Mouse (Mus musculus): ENCODE results near the gene Ctnnbl1. TPM values are rescaled to one million over a fixed set of nuclear protein-coding genes. Genes with fewer than 3 reads are reported as not detected.

Gene Ctnnbl1
- polyA plus RNA-seq, 1 experiment from 2014 or later, result 33.3 TPM

GRCm38 (mm10) chr2:157759717-157760116 is 22.5 kb downstream of the Ctnnbl1 start:
- H3K27me3 ChIP-seq (ENCODE audit: control insufficient read depth, insufficient read depth, low read length), result no peaks in the 10 kb centered on the region
- no peaks in the 10 kb centered on the region for H3K9me3 ChIP-seq (replicated peaks; ENCODE audit: control insufficient read depth, low read length)
- H3K4me1 ChIP-seq (ENCODE audit: control insufficient read depth, insufficient read depth, low read length), result peaks cover 7% of the 10 kb centered on the region
- H3K27ac ChIP-seq (ENCODE audit: low read length), result no peak overlapping the region
- ATAC-seq (replicated peaks; ENCODE audit: extremely low read depth, insufficient read depth, low FRiP score), result no peak
- H3K4me2 ChIP-seq (ENCODE audit: low read depth, low read length), result no peak overlapping the region
- 64% methylated on average over 6 of the region's 6 CpGs for WGBS
- H3K4me3 ChIP-seq (ENCODE audit: low read length), result no peak overlapping the region
- no peak overlapping the region for H3K9ac ChIP-seq (ENCODE audit: low read length)
- H3K36me3 ChIP-seq (ENCODE audit: control insufficient read depth, insufficient read depth), result no peaks in the 10 kb centered on the region

DNA sequence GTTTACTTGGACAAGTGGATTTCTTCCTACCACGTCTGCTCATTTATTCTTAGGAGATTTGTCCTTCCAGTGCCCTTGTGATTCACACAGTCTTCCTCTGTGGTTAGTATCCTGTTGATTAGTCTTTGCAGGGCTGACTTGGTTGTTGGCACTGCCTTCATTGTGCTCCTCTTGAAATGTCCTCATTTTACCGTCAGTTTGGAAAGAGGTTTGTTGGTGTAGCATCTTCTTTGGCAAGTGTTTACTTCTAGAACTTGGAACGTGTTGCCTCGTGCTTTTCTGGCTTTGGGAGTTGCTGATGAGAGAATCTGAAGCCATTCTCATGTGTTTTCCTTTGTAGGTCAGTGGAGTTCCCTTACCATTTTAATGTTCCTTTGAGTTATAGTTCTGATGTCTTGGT is 25.7 kb downstream of the Ctnnbl1 start:
- Histone ChIP-seq H3K36me3 (ENCODE audit: control insufficient read depth, insufficient read depth) (no peaks in the 10 kb centered on the region), H3K27me3 (ENCODE audit: control insufficient read depth, insufficient read depth, low read length) (no peaks in the 10 kb centered on the region), H3K9me3 (replicated peaks; ENCODE audit: control insufficient read depth, low read length) (no peaks in the 10 kb centered on the region), H3K9ac (ENCODE audit: low read length) (no peak overlapping the region), H3K27ac (ENCODE audit: low read length) (no peak overlapping the region), H3K4me2 (ENCODE audit: low read depth, low read length) (no peak overlapping the region), H3K4me3 (ENCODE audit: low read length) (no peak overlapping the region), H3K4me1 (ENCODE audit: control insufficient read depth, insufficient read depth, low read length) (no peaks in the 10 kb centered on the region)
- ATAC-seq (replicated peaks; ENCODE audit: extremely low read depth, insufficient read depth, low FRiP score), result no peak
- 85% methylated on average over 4 of the region's 4 CpGs for WGBS

GRCm38 (mm10) chr2:157766591-157766990 is 29.4 kb downstream of the Ctnnbl1 start:
- Histone ChIP-seq H3K9me3 (replicated peaks; ENCODE audit: control insufficient read depth, low read length) (no peaks in the 10 kb centered on the region), H3K36me3 (ENCODE audit: control insufficient read depth, insufficient read depth) (no peaks in the 10 kb centered on the region), H3K4me2 (ENCODE audit: low read depth, low read length) (no peak overlapping the region), H3K4me3 (ENCODE audit: low read length) (no peak overlapping the region), H3K27ac (ENCODE audit: low read length) (no peak overlapping the region), H3K9ac (ENCODE audit: low read length) (no peak overlapping the region), H3K4me1 (ENCODE audit: control insufficient read depth, insufficient read depth, low read length) (peaks cover 8% of the 10 kb centered on the region), H3K27me3 (ENCODE audit: control insufficient read depth, insufficient read depth, low read length) (no peaks in the 10 kb centered on the region)
- 81% methylated on average over 7 of the region's 7 CpGs for WGBS
- ATAC-seq (replicated peaks; ENCODE audit: extremely low read depth, insufficient read depth, low FRiP score), result no peak

GRCm38 (mm10) chr2:157768682-157769429 is 31.7 kb downstream of the Ctnnbl1 start:
- no peaks in the 10 kb centered on the region for H3K27me3 ChIP-seq (ENCODE audit: control insufficient read depth, insufficient read depth, low read length)
- no peak overlapping the region for H3K27ac ChIP-seq (ENCODE audit: low read length)
- H3K4me3 ChIP-seq (ENCODE audit: low read length), result no peak overlapping the region
- H3K4me1 ChIP-seq (ENCODE audit: control insufficient read depth, insufficient read depth, low read length), result peaks cover 8% of the 10 kb centered on the region
- H3K36me3 ChIP-seq (ENCODE audit: control insufficient read depth, insufficient read depth), result no peaks in the 10 kb centered on the region
- no peak for ATAC-seq (replicated peaks; ENCODE audit: extremely low read depth, insufficient read depth, low FRiP score)
- no peak overlapping the region for H3K4me2 ChIP-seq (ENCODE audit: low read depth, low read length)
- no peak overlapping the region for H3K9ac ChIP-seq (ENCODE audit: low read length)
- WGBS, result 44% methylated on average over 10 of the region's 10 CpGs
- H3K9me3 ChIP-seq (replicated peaks; ENCODE audit: control insufficient read depth, low read length), result no peaks in the 10 kb centered on the region

DNA sequence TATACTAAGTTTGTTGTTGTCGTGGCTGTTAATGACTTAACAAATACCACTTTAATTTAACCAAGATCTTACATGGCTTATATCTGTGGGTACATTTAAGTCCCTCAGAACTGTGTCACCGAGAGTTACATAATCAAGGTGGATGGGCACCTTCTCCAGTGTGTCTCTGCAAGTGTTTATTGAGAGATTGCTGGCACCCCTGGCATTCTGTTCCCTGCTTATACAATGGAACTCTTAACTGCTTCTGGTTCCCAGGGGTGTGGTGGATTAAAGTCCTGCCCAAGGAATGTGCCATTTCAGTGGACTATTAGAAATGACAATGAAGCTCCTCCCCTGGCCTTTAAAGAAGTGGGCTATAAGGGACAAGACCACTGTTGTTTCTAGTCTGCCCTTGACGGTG is 33.6 kb downstream of the Ctnnbl1 start:
- no peak for ATAC-seq (replicated peaks; ENCODE audit: extremely low read depth, insufficient read depth, low FRiP score)

DNA sequence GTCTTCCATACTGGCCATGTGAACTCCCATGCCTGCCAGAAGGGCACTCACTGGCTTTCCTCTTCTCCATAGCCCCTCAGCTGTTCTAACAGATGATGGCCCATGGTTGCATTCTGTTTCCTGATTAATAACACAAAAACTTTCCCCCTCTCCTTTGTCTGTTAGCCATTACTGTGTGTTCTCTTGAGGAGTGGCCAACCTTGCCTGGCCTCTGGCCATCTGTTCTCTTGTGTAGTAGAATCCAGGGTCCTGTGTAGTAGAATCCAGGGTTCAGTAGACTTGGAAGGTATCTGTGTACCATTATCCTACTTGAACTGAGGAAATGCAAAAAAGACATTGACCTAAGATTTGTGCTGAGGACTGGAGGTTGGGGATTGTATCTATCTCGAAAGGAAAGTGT is 36.5 kb downstream of the Ctnnbl1 start:
- Histone ChIP-seq H3K27ac (ENCODE audit: low read length) (no peak overlapping the region), H3K4me3 (ENCODE audit: low read length) (no peak overlapping the region)
- WGBS, result 96% methylated on average over 1 of the region's 1 CpGs

More for the DNA sequence above, 33.6 kb downstream of the Ctnnbl1 start:
- Histone ChIP-seq H3K4me3 (ENCODE audit: low read length) (no peak overlapping the region), H3K27ac (ENCODE audit: low read length) (no peak overlapping the region), H3K4me1 (ENCODE audit: control insufficient read depth, insufficient read depth, low read length) (peaks cover 8% of the 10 kb centered on the region), H3K9ac (ENCODE audit: low read length) (no peak overlapping the region), H3K9me3 (replicated peaks; ENCODE audit: control insufficient read depth, low read length) (no peaks in the 10 kb centered on the region), H3K36me3 (ENCODE audit: control insufficient read depth, insufficient read depth) (0 out of 2 replicates have a peak, but pooled peaks cover 2% of the 10 kb centered on the region), H3K27me3 (ENCODE audit: control insufficient read depth, insufficient read depth, low read length) (no peaks in the 10 kb centered on the region), H3K4me2 (ENCODE audit: low read depth, low read length) (no peak overlapping the region)
- WGBS, result 90% methylated on average over 3 of the region's 3 CpGs

GRCm38 (mm10) chr2:157775957-157776356 is 38.8 kb downstream of the Ctnnbl1 start:
- no peak overlapping the region for H3K4me3 ChIP-seq (ENCODE audit: low read length)
- whole genome bisulfite sequencing, result 76% methylated on average over 2 of the region's 2 CpGs
- peaks cover 5% of the 10 kb centered on the region; the same call in 1 of the 2 replicates for H3K36me3 ChIP-seq (ENCODE audit: control insufficient read depth, insufficient read depth)
- H3K4me2 ChIP-seq (ENCODE audit: low read depth, low read length), result no peak overlapping the region
- no peak overlapping the region for H3K27ac ChIP-seq (ENCODE audit: low read length)
- H3K9me3 ChIP-seq (replicated peaks; ENCODE audit: control insufficient read depth, low read length), result no peaks in the 10 kb centered on the region
- no peaks in the 10 kb centered on the region for H3K27me3 ChIP-seq (ENCODE audit: control insufficient read depth, insufficient read depth, low read length)
- no peak overlapping the region for H3K9ac ChIP-seq (ENCODE audit: low read length)
- no peak for ATAC-seq (replicated peaks; ENCODE audit: extremely low read depth, insufficient read depth, low FRiP score)
- H3K4me1 ChIP-seq (ENCODE audit: control insufficient read depth, insufficient read depth, low read length), result no peaks in the 10 kb centered on the region

More for the DNA sequence above, 36.5 kb downstream of the Ctnnbl1 start:
- Histone ChIP-seq H3K36me3 (ENCODE audit: control insufficient read depth, insufficient read depth) (peaks cover 5% of the 10 kb centered on the region; the same call in 1 of the 2 replicates), H3K27me3 (ENCODE audit: control insufficient read depth, insufficient read depth, low read length) (no peaks in the 10 kb centered on the region), H3K4me1 (ENCODE audit: control insufficient read depth, insufficient read depth, low read length) (peaks cover 8% of the 10 kb centered on the region), H3K9ac (ENCODE audit: low read length) (no peak overlapping the region), H3K4me2 (ENCODE audit: low read depth, low read length) (no peak overlapping the region), H3K9me3 (replicated peaks; ENCODE audit: control insufficient read depth, low read length) (no peaks in the 10 kb centered on the region)
- ATAC-seq (replicated peaks; ENCODE audit: extremely low read depth, insufficient read depth, low FRiP score), result no peak

DNA sequence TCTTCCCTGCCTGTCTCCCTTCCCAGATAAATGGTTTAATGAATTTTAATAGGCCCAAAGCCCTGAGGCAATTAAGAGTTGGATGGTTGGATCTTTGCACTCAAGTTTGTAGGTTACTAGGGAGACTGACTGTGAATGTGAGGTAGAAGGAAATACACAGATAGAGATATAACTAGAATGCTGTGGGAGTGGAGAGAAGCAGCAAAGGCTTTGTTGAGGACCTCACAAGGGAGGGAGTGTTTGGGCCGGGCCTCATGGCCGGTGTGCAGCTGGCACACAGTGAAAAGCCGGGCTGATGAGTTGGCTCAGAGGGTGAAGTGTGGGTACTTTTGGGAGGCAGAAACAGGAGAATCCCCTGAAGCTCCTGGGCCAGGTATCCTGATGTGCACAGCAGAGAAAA is 43.8 kb downstream of the Ctnnbl1 start:
- Histone ChIP-seq H3K4me1 (ENCODE audit: control insufficient read depth, insufficient read depth, low read length) (no peaks in the 10 kb centered on the region), H3K9me3 (replicated peaks; ENCODE audit: control insufficient read depth, low read length) (no peaks in the 10 kb centered on the region), H3K4me2 (ENCODE audit: low read depth, low read length) (no peak overlapping the region), H3K36me3 (ENCODE audit: control insufficient read depth, insufficient read depth) (peaks cover 2% of the 10 kb centered on the region; the same call in 1 of the 2 replicates), H3K9ac (ENCODE audit: low read length) (no peak overlapping the region), H3K27me3 (ENCODE audit: control insufficient read depth, insufficient read depth, low read length) (no peaks in the 10 kb centered on the region), H3K27ac (ENCODE audit: low read length) (no peak overlapping the region), H3K4me3 (ENCODE audit: low read length) (no peak overlapping the region)
- WGBS, result 76% methylated on average over 3 of the region's 3 CpGs
- ATAC-seq (replicated peaks; ENCODE audit: extremely low read depth, insufficient read depth, low FRiP score), result no peak

GRCm38 (mm10) chr2:157783152-157783551 is 46.0 kb downstream of the Ctnnbl1 start:
- Histone ChIP-seq H3K4me2 (ENCODE audit: low read depth, low read length) (no peak overlapping the region), H3K9me3 (replicated peaks; ENCODE audit: control insufficient read depth, low read length) (no peaks in the 10 kb centered on the region), H3K36me3 (ENCODE audit: control insufficient read depth, insufficient read depth) (peaks cover 2% of the 10 kb centered on the region; the same call in 1 of the 2 replicates), H3K27me3 (ENCODE audit: control insufficient read depth, insufficient read depth, low read length) (no peaks in the 10 kb centered on the region), H3K4me3 (ENCODE audit: low read length) (no peak overlapping the region), H3K4me1 (ENCODE audit: control insufficient read depth, insufficient read depth, low read length) (0 out of 2 replicates have a peak, but pooled peaks cover 2% of the 10 kb centered on the region), H3K27ac (ENCODE audit: low read length) (no peak overlapping the region), H3K9ac (ENCODE audit: low read length) (no peak overlapping the region)
- no peak for ATAC-seq (replicated peaks; ENCODE audit: extremely low read depth, insufficient read depth, low FRiP score)
- 90% methylated on average over 16 of the region's 16 CpGs for WGBS

All from heart, embryonic 16.5 days (tissue).